Comparison of ENCODE assay signal across 7 mouse cellular contexts in genomic region chr1:75016846-75017245, GRCm38 (mm10).
DNase-seq lines count a peak whose midpoint lies in the region; ATAC-seq and TF ChIP-seq lines count a peak whose summit lies in the region.

No protein-coding gene starts in this region.

- DNase-seq in Patski (ENCODE audit: low read depth, low spot score) = no peak
- peak; percentile 47 for DNase-seq in c-Kit-positive CD71-negative TER-119-negative erythroid progenitor cells, embryonic 14.5 days (ENCODE audit: low read depth)
- peak; percentile 77 to 81 for DNase-seq in layer of hippocampus, postnatal 36 days

- H3K4me1 ChIP-seq in forebrain, embryonic 13.5 days = peaks cover 1% of the 10 kb centered on the region; the same call in 1 of the 2 replicates
- H3K4me1 ChIP-seq in small intestine, adult 2 months (ENCODE audit: control insufficient read depth, insufficient read depth, insufficient read length, low read length) = peaks cover 5% of the 10 kb centered on the region; the same call in 1 of the 2 replicates

- TF ChIP-seq CTCF in Patski (IDR thresholded peaks at IDR 0.05) = peak; percentile 87
- TF ChIP-seq CTCF in small intestine, adult 2 months (IDR thresholded peaks at IDR 0.05; ENCODE audit: extremely low read depth, insufficient read length, insufficient replicate concordance, low read depth, low read length) = peak; percentile 97; the same call in 1 of the 2 replicates

- TF ChIP-seq POLR2A in small intestine, adult 2 months (IDR thresholded peaks at IDR 0.05; ENCODE audit: low read depth, low read length) = no peak

- H3K36me3 ChIP-seq in forebrain, embryonic 13.5 days (ENCODE audit: poor library complexity, severe bottlenecking) = no peaks in the 10 kb centered on the region
- H3K36me3 ChIP-seq in small intestine, adult 2 months (ENCODE audit: control insufficient read depth, insufficient read depth, low read length) = no peaks in the 10 kb centered on the region

- H3K4me3 ChIP-seq in forebrain, embryonic 13.5 days = no peak overlapping the region
- no peak overlapping the region for H3K4me3 ChIP-seq in small intestine, adult 2 months (ENCODE audit: low read depth, low read length)

- ATAC-seq in Patski = peak; percentile 54
- ATAC-seq in forebrain, embryonic 13.5 days = peak; percentile 74
- ATAC-seq in hematopoietic stem cell, adult 5-6 weeks (replicated peaks in 1 of 2; ENCODE audit: insufficient read depth in 1 of 2, low FRiP score in 2 of 2, low TSS enrichment in 1 of 2, low read depth in 1 of 2, poor library complexity in 2 of 2, severe bottlenecking in 2 of 2) = peak; percentile 72 to 73; a peak in 3 of 4 replicates
- ATAC-seq in megakaryocyte, adult 5-6 weeks (ENCODE audit: poor library complexity, severe bottlenecking) = peak; percentile 59

- H3K9ac ChIP-seq in forebrain, embryonic 13.5 days = no peak overlapping the region

- peaks cover 3% of the 10 kb centered on the region for H3K27me3 ChIP-seq in Patski
- peaks cover 12% of the 10 kb centered on the region for H3K27me3 ChIP-seq in forebrain, embryonic 13.5 days
- no peaks in the 10 kb centered on the region for H3K27me3 ChIP-seq in small intestine, adult 2 months (ENCODE audit: control insufficient read depth, insufficient read depth, low read length)

- in situ Hi-C loops in Patski (cut with MboI; ENCODE audit: low pct_unique_long_range_greater_than_20kb) = loop anchor here (5.0 kb wide), 1 partner anchor 70 kb away; no protein-coding TSS in a partner anchor

- POLR2A ChIA-PET in Patski (lab: Charles Lee) = no interaction called here

- WGBS in forebrain, embryonic 13.5 days = 3% methylated on average over 6 of the region's 6 CpGs
- 2% methylated on average over 6 of the region's 6 CpGs for WGBS in small intestine, adult 2 months

- CTCF ChIA-PET in Patski (lab: Charles Lee) = interaction anchor here (0.8 to 2.6 kb wide), 10 partner anchors 10 to 72 kb away, joined by 3 to 9 read pairs (median 3); no protein-coding TSS in a partner anchor

- H3K9me3 ChIP-seq in forebrain, embryonic 13.5 days (replicated peaks) = no peaks in the 10 kb centered on the region

- H3K27ac ChIP-seq in forebrain, embryonic 13.5 days = no peak overlapping the region
- H3K27ac ChIP-seq in small intestine, adult 2 months (ENCODE audit: insufficient read depth, low read depth, low read length) = no peak overlapping the region

- no peak overlapping the region for H3K4me2 ChIP-seq in forebrain, embryonic 13.5 days
